Mouse (Mus musculus) intestine, embryonic 14.5 days (tissue): Measurements from ENCODE around the gene Def8. TPM values are rescaled to one million over a fixed set of nuclear protein-coding genes. Genes with fewer than 3 reads are reported as not detected.
"Not testable (repeated sequence)": the region's sequence is repeated elsewhere in the genome, so short reads cannot be mapped to it uniquely, and the experiment has no call there.

Experiments used
- ATAC-seq: fragments of 200-750 bp; cut with Nextera tagmentation; replicated peaks from 2 replicates; pipeline ENCODE4 v1.8.0; 2017; ENCODE audit warnings: low read depth, moderate number of reproducible peaks, moderate TSS enrichment, moderate library complexity; ENCODE audit not compliant: low FRiP score, low TSS enrichment
- DNase-seq: peaks from one replicate; pipeline ENCODE4 v3.0.0-alpha.2; 2018; ENCODE audit warnings: low spot score
- H3K27ac ChIP-seq: fragments of 300-500 bp; sonication (generic); 2 replicates; pipeline ENCODE4 v1.5.1; 2014; ENCODE audit warnings: low read depth, mild to moderate bottlenecking, control low read depth
- H3K27me3 ChIP-seq: fragments of 300-500 bp; sonication (generic); replicated peaks from 2 replicates; pipeline ENCODE4 v1.6.1; 2014; ENCODE audit warnings: low read length, control low read depth; ENCODE audit not compliant: control insufficient read depth, insufficient read depth
- H3K36me3 ChIP-seq: fragments of 300-500 bp; sonication (generic); 2 replicates; pipeline ENCODE4 v1.6.1; 2014; ENCODE audit warnings: low read length, control low read depth; ENCODE audit not compliant: control insufficient read depth, insufficient read depth
- H3K4me1 ChIP-seq: fragments of 300-500 bp; sonication (generic); replicated peaks from 2 replicates; pipeline ENCODE4 v1.6.1; 2014; ENCODE audit warnings: low read length, control low read depth, mixed read lengths; ENCODE audit not compliant: control insufficient read depth, insufficient read depth
- H3K4me2 ChIP-seq: fragments of 300-500 bp; sonication (generic); 2 replicates; pipeline ENCODE4 v1.6.1; 2014; ENCODE audit warnings: low read length
- H3K4me3 ChIP-seq: fragments of 300-500 bp; sonication (generic); 2 replicates; pipeline ENCODE4 v1.5.1; 2014; ENCODE audit warnings: low read depth, low read length, control low read depth, mixed read lengths
- H3K9ac ChIP-seq: fragments of 300-500 bp; sonication (generic); 2 replicates; pipeline ENCODE4 v1.6.1; 2014; ENCODE audit warnings: mild to moderate bottlenecking, low read length
- H3K9me3 ChIP-seq: fragments of 300-500 bp; sonication (generic); 2 replicates; pipeline ENCODE4 v1.6.1; 2016; ENCODE audit warnings: low read length, control low read depth; ENCODE audit not compliant: control insufficient read depth
- WGBS: fragments of 180-500 bp; shearing (Covaris S2); extraction: QIAGEN DNeasy Blood & Tissue Kit; methylation state at CpG from one replicate; pipeline ENCODE4 v1.1.7; 2014; 5-methylcytosine and 5-hydroxymethylcytosine counted together
- polyA plus RNA-seq: library from polyadenylated mRNA; unstranded; fragments of >200 nt; fragmentation: Nextera tagmentation; extraction: Ambion mirVana; gene quantifications from 2 replicates; pipeline ENCODE4 v1.2.1, GENCODE M21; 2014

The Def8 gene
- polyA plus RNA-seq, 1 experiment from 2014 or later, result 32.6 TPM

DNA sequence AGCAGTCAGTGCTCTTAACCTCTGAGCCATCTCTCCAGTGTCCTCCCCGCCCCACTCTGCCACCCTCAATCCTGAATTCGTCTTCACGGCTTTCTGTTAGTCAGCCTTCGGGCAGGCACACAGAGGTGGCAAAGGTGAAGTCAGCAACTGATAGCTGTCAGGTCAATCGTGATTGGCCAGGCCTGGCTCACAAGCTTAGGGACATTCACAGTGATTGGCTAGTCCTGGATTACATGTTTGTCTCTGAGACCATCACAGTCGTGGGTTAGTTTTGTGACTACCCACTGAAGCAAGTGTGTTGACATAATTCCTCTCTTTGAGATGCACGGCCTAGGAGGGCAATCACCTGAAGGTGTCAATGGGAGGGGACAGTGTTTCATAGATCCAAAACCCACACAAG, 30.0 kb downstream of the Def8 start:
- Histone ChIP-seq H3K27me3 (no peaks in the 10 kb centered on the region), H3K4me2 (no peak overlapping the region), H3K36me3 (peaks cover 67% of the 10 kb centered on the region), H3K4me1 (no peaks in the 10 kb centered on the region), H3K4me3 (no peak overlapping the region), H3K9me3 (no peaks in the 10 kb centered on the region), H3K9ac (no peak overlapping the region), H3K27ac (no peak overlapping the region)
- no peak for ATAC-seq
- WGBS, result 73% methylated on average over 7 of the region's 7 CpGs
- no peak for DNase-seq

DNA sequence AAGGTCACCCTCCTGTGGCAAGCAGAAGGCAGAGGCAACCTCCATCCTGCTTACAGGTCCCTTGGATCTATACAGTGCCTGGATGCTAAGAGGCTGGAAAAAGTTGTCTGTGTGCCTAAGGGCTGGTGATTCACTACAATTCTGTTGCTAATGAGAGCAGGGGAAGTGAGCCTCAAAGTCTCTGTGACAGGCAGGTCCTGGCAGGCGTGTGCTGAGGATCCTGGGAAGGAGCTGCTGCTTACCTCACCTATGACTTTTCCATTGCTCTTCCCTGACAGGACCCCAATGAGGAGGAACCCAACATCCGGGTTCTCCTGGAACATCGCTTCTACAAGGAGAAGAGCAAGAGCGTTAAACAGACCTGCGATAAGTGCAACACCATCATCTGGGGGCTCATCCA, 30.6 kb downstream of the Def8 start:
- ATAC-seq (no peak), DNase-seq (no peak)
- Histone ChIP-seq H3K27ac (no peak overlapping the region), H3K9me3 (no peaks in the 10 kb centered on the region), H3K4me3 (no peak overlapping the region), H3K4me1 (no peaks in the 10 kb centered on the region), H3K4me2 (no peak overlapping the region), H3K9ac (no peak overlapping the region), H3K36me3 (peaks cover 69% of the 10 kb centered on the region), H3K27me3 (no peaks in the 10 kb centered on the region)
- 81% methylated on average over 5 of the region's 5 CpGs for WGBS

DNA sequence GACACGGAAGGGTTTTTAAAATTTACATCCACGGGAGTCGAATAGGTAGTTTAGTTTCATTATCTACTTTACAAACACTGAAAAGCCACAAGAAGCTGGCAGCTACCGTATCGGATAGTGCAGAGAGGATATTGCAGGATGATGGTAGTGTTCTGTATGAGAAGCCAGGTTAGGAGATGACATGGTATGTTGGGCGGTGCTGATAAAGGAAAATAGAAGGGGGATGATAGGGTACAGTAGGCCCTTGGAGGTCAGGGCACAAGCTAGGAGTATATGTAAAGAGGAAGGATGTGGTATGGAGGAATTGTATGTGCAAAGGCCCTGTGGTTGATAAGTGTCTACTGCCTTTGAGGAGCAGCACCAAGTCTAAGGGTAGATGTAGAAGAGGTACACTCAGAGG, 31.2 kb downstream of the Def8 start:
- Histone ChIP-seq H3K4me1 (no peaks in the 10 kb centered on the region), H3K36me3 (peaks cover 66% of the 10 kb centered on the region), H3K9me3 (no peaks in the 10 kb centered on the region), H3K4me3 (no peak overlapping the region), H3K9ac (no peak overlapping the region), H3K27me3 (no peaks in the 10 kb centered on the region), H3K4me2 (no peak overlapping the region), H3K27ac (no peak overlapping the region)
- no peak for ATAC-seq
- DNase-seq, result no peak
- 92% methylated on average over 6 of the region's 6 CpGs for WGBS

DNA sequence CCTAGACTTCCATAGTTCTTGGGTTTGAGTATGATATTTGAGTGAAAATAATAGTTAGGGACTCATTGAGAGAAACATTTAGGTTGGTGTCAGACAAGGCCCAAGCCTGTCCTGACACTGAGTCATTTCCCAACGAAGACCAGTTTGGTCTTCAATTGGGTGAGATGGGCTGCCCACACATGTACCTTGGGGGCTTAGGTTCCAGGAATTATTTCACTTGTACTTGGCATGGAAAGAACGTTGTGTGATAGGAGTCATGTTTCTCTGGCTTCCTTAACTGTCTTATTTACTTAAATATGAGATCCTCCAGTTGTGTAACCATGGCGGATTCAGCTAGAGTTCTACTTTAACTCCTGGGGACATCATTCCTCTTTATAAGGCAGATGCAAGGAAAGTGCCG, 40.3 kb downstream of the Def8 start:
- no peak overlapping the region for H3K9ac ChIP-seq
- WGBS, result 85% methylated on average over 4 of the region's 4 CpGs
- no peaks in the 10 kb centered on the region for H3K9me3 ChIP-seq
- no peaks in the 10 kb centered on the region for H3K27me3 ChIP-seq
- no peaks in the 10 kb centered on the region for H3K4me1 ChIP-seq
- H3K36me3 ChIP-seq, result peaks cover 29% of the 10 kb centered on the region
- H3K4me3 ChIP-seq, result no peak overlapping the region
- DNase-seq, result no peak
- H3K4me2 ChIP-seq, result no peak overlapping the region
- ATAC-seq, result no peak
- H3K27ac ChIP-seq, result no peak overlapping the region

DNA sequence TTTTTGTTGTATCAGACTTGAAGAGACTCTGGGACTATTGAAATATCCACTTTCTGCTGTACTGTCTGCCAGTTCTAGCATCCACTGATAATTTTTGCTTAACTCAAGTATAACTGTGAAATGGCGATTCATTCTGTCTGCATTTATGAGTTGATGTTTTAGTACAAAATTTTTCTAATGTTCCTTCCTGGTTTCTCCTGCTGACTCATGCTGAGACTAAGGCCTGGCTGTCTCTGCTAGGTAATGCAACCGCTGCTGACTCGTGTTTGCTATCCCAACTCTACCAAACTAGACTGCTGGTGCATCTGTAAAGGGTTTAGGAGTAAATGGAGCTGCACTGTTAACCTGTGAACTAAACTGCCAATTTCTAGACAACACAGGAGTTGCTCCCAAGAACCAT, 44.1 kb downstream of the Def8 start:
- Histone ChIP-seq H3K4me2 (no peak overlapping the region), H3K27ac (no peak overlapping the region), H3K4me3 (no peak overlapping the region), H3K4me1 (no peaks in the 10 kb centered on the region), H3K9ac (no peak overlapping the region), H3K9me3 (no peaks in the 10 kb centered on the region), H3K36me3 (peaks cover 4% of the 10 kb centered on the region; the same call in 1 of the 2 replicates), H3K27me3 (no peaks in the 10 kb centered on the region)
- 68% methylated on average over 3 of the region's 3 CpGs for WGBS
- ATAC-seq (no peak), DNase-seq (no peak)

DNA sequence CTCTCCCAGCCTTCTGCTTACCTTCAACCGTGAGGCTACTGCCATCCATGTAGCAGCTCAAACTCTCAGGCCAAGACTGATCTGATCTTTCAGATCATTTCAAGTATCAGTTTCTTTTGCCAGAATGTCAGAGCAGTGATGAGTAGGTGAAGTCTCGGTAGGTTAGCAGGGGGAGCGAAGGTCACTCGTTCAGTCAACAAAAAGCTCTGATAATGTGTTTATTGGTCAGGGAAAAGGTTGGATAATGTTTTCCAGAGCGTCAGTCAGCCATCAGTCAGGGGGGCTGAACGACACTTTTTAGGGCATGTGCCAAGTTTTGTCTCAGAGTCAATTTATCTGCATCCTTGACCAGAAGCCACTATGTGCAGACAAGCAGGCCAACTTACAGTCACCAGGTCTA, 49.7 kb downstream of the Def8 start:
- H3K4me3 ChIP-seq, ATAC-seq, H3K9ac ChIP-seq, H3K27me3 ChIP-seq, H3K4me2 ChIP-seq, DNase-seq, H3K27ac ChIP-seq, H3K36me3 ChIP-seq, H3K4me1 ChIP-seq, H3K9me3 ChIP-seq: not testable (repeated sequence)
- 53% methylated on average over 6 of the region's 6 CpGs for WGBS

DNA sequence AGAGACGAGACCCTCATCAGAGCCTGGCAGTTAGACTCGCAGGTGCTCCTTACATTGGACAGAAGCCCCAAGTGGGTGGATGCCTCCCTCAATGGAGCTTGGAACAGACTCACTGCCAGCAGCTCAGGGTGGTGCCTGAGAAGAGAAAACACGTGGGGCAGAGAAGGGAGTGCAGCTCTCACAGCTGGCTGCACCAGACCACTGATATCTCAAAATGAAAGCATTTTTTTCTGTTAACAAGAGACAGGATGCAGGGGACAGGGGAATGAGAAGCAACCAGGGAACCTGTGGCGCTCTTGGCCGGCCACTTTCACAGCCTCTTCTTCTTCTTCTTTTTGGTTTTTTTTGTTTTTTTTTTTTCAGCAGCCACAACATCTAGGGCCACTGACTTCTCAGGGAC, 51.2 kb downstream of the Def8 start:
- not testable (repeated sequence) for H3K4me3 ChIP-seq, H3K9me3 ChIP-seq, H3K27me3 ChIP-seq, DNase-seq, ATAC-seq, H3K36me3 ChIP-seq, H3K4me1 ChIP-seq, H3K27ac ChIP-seq, H3K9ac ChIP-seq, H3K4me2 ChIP-seq
- 63% methylated on average over 5 of the region's 5 CpGs for WGBS

DNA sequence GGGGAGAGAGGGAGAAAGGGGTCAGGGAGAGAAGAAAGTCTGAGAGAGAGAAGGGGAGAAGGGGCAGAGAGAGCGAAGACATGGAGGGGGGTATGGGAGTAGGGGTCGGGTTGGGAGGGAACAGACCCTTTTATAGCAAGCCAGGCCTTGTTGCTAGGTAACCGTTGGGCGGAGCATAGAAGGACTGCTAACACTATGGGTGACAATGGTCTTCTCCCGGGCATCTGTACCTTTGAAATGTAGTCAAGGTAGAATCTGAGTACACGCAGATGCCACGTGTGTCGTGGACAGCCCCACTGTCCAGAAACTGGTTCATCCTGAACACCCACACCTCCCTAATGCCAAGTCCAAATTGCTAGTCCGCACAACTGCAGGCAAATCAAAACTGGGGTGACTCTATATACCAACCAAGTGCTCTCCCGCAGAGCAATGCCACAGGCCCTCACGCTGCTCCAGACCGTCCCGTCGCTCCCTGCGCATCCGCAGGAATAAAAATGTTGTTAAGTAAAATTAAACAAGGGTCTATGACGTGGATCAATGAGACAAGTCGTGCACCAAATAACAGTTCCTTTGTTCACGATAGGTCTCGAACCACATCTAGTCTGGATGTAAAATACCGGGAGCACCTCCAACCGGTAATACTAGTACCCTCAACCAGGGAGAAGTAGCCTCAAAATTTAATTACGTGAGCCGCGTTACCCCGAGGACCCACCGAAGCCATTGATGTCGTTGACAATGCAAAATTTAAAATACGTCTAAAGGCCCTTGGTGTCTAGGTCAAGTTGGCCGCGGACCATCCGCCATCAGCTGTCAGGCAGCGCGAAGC, 53.8 kb downstream of the Def8 start:
- Histone ChIP-seq H3K27ac (peak overlapping the region; percentile 94), H3K36me3 (peaks cover 19% of the 10 kb centered on the region), H3K4me3 (peak overlapping the region; percentile 90), H3K27me3 (no peaks in the 10 kb centered on the region), H3K9me3 (no peaks in the 10 kb centered on the region), H3K9ac (peak overlapping the region; percentile 85), H3K4me2 (peak overlapping the region; percentile 86), H3K4me1 (peaks cover 9% of the 10 kb centered on the region)
- peak; percentile 55 for DNase-seq
- WGBS, result 8% methylated on average over 34 of the region's 34 CpGs
- peak; percentile 48 for ATAC-seq

DNA sequence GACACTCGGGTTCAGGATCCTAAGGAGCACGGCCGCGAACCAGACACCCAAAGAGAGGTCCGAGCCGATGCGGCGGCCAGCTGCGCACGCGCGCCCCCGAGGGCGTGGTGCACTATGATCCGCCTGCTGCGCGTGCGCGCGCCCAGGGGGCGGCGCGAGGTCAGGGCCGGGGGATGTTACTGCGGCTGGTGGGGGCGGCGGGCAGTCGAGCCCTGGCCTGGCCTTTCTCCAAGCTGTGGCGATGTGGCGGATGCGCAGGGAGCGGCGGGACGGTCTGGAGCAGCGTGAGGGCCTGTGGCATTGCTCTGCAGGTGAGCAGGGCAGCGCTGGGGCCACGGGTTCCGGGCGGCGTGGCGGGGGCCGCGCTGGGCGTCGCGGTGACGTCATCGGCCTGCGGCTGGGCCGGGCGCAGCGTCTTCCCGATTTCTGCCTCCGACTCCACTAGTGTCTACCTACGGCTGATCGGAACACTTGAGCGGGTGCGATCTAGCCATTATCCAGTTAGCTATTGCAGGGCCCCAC, 54.5 kb downstream of the Def8 start, which contains the start of gene Afg3l1:
Afg3l1 (plus strand) TSS at position 167 of the 522 bp plus-strand sequence.
- Histone ChIP-seq H3K36me3 (peaks cover 26% of the 10 kb centered on the region), H3K4me2 (peak within 1 kb of the TSS; percentile 90), H3K4me1 (peaks cover 9% of the 10 kb centered on the region), H3K4me3 (peak within 1 kb of the TSS; percentile 90), H3K27ac (peak within 1 kb of the TSS; percentile 94), H3K27me3 (no peaks in the 10 kb centered on the region), H3K9ac (peak within 1 kb of the TSS; percentile 85), H3K9me3 (no peaks in the 10 kb centered on the region)
- WGBS, result 1% methylated on average over 58 of the region's 58 CpGs
- peak; percentile 96 for DNase-seq
- peak; percentile 92 for ATAC-seq
